Mouse (Mus musculus) CD4-positive, CD25-positive, alpha-beta regulatory T cell, adult 2 months (primary cell): ENCODE data around the gene Zp3.

Experiments
- DNase-seq: peaks from one replicate; pipeline ENCODE4 v3.0.0-alpha.2; 2012; ENCODE audit warnings: low read depth, low spot score

The Zp3 gene

DNA sequence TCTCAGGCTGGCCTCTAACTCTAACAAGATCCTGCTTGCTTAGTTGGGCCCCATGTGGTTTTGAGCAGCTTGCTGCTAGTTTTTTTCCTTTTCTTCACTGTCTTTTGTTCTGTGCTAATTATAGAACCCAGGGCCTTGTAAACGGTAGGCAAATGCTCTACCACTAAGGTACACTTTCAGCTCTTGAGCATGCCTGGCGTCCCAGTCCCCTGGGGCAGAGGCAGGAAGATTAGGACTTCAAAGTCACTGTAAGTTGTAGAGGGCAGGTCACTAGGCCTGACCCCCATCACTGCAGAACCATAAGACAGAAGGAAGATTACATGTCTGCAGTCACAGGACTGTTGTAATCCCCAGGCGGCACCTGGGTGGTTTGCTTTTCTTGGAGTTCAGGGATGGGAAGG, 22.9 kb downstream of the Zp3 start:
- no peak for DNase-seq

GRCm38 (mm10) chr5:136004537-136004936, 24.6 kb downstream of the Zp3 start:
- DNase-seq: no peak

GRCm38 (mm10) chr5:136007745-136008144, 27.8 kb downstream of the Zp3 start:
- no peak for DNase-seq

GRCm38 (mm10) chr5:136014877-136015276, 35.0 kb downstream of the Zp3 start:
- DNase-seq: no peak

GRCm38 (mm10) chr5:136015586-136015985, 35.7 kb downstream of the Zp3 start:
- DNase-seq: no peak

- no peak for DNase-seq
These were observed 36.3 kb downstream of the Zp3 start for GRCm38 (mm10) chr5:136016014-136016876.

- DNase-seq: no peak
These were observed 37.4 kb downstream of the Zp3 start for GRCm38 (mm10) chr5:136017262-136017661.

DNA sequence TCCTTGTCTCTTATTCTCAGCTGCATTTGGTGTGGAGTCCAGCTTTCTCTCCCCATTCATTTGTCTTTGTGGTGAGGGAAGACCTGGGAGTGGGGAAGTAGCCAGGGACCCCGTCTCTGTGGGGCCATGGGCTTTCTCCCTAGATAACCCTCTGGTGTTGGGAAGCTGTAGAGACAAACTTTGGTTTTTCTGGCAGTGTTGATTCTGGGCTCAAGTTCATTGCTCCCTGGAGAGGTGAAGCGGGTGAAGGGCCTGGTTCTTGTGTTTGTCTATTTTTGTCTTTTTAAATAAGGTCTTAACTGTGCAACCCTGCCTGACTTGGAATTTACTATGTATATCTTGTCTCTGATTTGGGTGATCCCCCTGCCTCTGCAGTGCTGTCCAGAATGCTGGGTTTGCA, 38.8 kb downstream of the Zp3 start:
- no peak for DNase-seq

DNA sequence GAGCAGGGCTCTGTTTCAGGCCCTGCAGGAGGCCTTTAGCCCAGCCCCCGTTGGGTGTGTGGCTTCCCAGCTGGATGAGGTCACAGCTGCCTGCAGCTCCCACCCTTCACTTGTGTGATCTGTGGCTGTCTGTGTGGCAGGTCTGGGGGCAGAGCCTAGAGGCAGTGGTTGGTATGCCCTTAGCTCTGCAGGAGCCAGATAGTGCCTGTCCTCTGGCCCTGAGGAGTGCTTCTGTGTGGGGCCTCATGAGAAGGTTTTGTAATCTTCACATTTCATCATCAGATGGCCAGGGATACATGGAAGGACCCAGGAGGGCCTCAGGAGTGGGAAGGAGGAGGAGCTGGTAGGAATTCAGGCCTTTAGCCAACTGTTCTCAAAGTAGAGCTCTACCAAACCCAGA, 40.0 kb downstream of the Zp3 start:
- DNase-seq: no peak

- DNase-seq: no peak
These were observed 45.8 kb downstream of the Zp3 start for GRCm38 (mm10) chr5:136025712-136026111.

DNA sequence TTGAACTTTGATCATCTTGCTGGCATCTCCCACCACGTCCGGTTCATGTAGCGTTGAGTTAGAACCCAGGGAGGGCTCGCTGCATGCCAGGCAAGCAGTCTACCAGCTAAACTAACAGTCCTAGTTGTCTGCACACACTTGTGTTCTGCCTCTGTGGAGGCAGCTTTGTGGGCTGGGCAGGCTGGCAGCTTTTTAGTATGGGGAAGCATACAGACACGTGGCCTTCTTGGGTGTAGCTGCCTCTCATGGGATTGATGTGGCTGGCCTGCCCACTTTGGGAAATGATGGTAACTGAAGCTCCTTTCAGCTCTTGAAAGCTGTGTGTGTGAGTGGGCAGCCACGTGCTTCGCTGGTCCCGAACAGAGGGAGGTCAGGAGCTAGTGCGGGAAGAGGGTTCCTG, 47.0 kb downstream of the Zp3 start:
- DNase-seq: no peak

- DNase-seq: no peak
These were observed 47.9 kb downstream of the Zp3 start for GRCm38 (mm10) chr5:136027612-136028311.

DNA sequence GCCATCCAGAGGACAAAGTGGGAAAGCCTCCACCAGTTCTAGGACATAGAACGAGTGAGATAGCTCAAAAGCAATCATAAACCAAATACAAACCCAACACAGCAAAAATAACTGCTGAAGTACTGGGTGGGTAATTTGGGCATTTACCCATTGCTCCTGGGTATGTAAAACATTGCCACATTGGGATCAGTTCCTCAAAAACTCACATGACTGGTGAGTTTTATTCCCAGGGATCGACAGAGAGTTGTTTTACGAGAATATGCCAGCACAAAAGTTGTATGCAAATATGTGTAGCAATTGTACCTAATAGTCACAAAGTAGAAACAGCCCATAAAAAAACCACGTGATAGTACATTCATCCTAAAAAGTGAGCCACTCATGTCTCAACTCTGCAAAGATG, 55.0 kb downstream of the Zp3 start:
- DNase-seq: no peak

GRCm38 (mm10) chr5:136035285-136035684, 55.4 kb downstream of the Zp3 start:
- no peak for DNase-seq

- DNase-seq: no peak
These were observed 56.8 kb downstream of the Zp3 start for GRCm38 (mm10) chr5:136036667-136037066.
